Mouse (Mus musculus) intestine, embryonic 16.5 days (tissue): ENCODE results near the gene Acsl3. TPM values are rescaled to one million over a fixed set of nuclear protein-coding genes. Genes with fewer than 3 reads are reported as not detected.

Experiments
- polyA plus RNA-seq: library from polyadenylated mRNA; unstranded; fragments of >200 nt; fragmentation: Nextera tagmentation; extraction: Ambion mirVana; gene quantifications from 2 replicates; pipeline ENCODE4 v1.2.1, GENCODE M21; 2015

Gene Acsl3
- polyA plus RNA-seq, 1 experiment from 2014 or later = 93.5 TPM

Other genes with a start within 250 kb of the Acsl3 start
- gene Farsb, start 168.9 kb upstream of the Acsl3 start, polyA plus RNA-seq = 172 and 182 TPM in 2 replicates
- gene Mogat1, start 146.8 kb upstream of the Acsl3 start, polyA plus RNA-seq = not detected in 2 replicates
- 0.55 and 1.3 TPM in 2 replicates for gene BC035947, start 145.7 kb upstream of the Acsl3 start, polyA plus RNA-seq
- 3.5 and 3.7 TPM in 2 replicates for gene Utp14b, start 213 bp downstream of the Acsl3 start, polyA plus RNA-seq
- gene Kcne4, start 158.9 kb downstream of the Acsl3 start, polyA plus RNA-seq = 5.6 and 6.0 TPM in 2 replicates